Mouse (Mus musculus): ENCODE results near the gene Rint1. TPM values are rescaled to one million over a fixed set of nuclear protein-coding genes. Genes with fewer than 3 reads are reported as not detected.

Gene Rint1
- polyA plus RNA-seq (2015; fragmentation: Nextera tagmentation; extraction: Ambion mirVana) = 31.8 and 34.9 TPM in 2 replicates

GRCm38 (mm10) chr5:23787536-23788389 lies at the start of gene Rint1:
Gene Rint1 (plus strand): TSS chr5:23787711.
- Histone ChIP-seq H3K36me3 (no peaks in the 10 kb centered on the region), H3K9ac (peak within 1 kb of the TSS; percentile 84), H3K4me3 (replicated peaks) (peak within 1 kb of the TSS; percentile 85), H3K27ac (peak within 1 kb of the TSS; percentile 77), H3K27me3 (replicated peaks) (no peaks in the 10 kb centered on the region), H3K4me2 (replicated peaks) (peak within 1 kb of the TSS; percentile 79), H3K9me3 (no peaks in the 10 kb centered on the region), H3K4me1 (replicated peaks) (peaks cover 9% of the 10 kb centered on the region)
- WGBS = 2% methylated on average over 47 of the region's 47 CpGs
- ATAC-seq = peak; percentile 89

- no peak for ATAC-seq
- Histone ChIP-seq H3K4me1 (replicated peaks) (no peaks in the 10 kb centered on the region), H3K4me3 (replicated peaks) (no peak overlapping the region), H3K27ac (no peak overlapping the region), H3K9me3 (no peaks in the 10 kb centered on the region), H3K36me3 (peaks cover 23% of the 10 kb centered on the region), H3K9ac (no peak overlapping the region), H3K4me2 (replicated peaks) (no peak overlapping the region), H3K27me3 (replicated peaks) (no peaks in the 10 kb centered on the region)
- WGBS = 98% methylated on average over 12 of the region's 12 CpGs
These were observed 44.2 kb upstream of the Rint1 start for GRCm38 (mm10) chr5:23743261-23743660.

- peaks cover 14% of the 10 kb centered on the region for H3K36me3 ChIP-seq
- H3K27me3 ChIP-seq (replicated peaks) = no peaks in the 10 kb centered on the region
- no peak overlapping the region for H3K9ac ChIP-seq
- H3K4me2 ChIP-seq (replicated peaks) = no peak overlapping the region
- no peaks in the 10 kb centered on the region for H3K4me1 ChIP-seq (replicated peaks)
- no peak overlapping the region for H3K27ac ChIP-seq
- no peak overlapping the region for H3K4me3 ChIP-seq (replicated peaks)
- WGBS = 63% methylated on average over 2 of the region's 2 CpGs
- no peaks in the 10 kb centered on the region for H3K9me3 ChIP-seq
- ATAC-seq = no peak
These were observed 37.6 kb upstream of the Rint1 start for GRCm38 (mm10) chr5:23749882-23750281.

GRCm38 (mm10) chr5:23755591-23755990 lies 31.9 kb upstream of the Rint1 start:
- WGBS = 95% methylated on average over 9 of the region's 9 CpGs
- Histone ChIP-seq H3K27ac (no peak overlapping the region), H3K36me3 (peaks cover 21% of the 10 kb centered on the region), H3K9ac (no peak overlapping the region), H3K4me1 (replicated peaks) (no peaks in the 10 kb centered on the region), H3K4me2 (replicated peaks) (no peak overlapping the region), H3K27me3 (replicated peaks) (no peaks in the 10 kb centered on the region), H3K9me3 (no peaks in the 10 kb centered on the region), H3K4me3 (replicated peaks) (no peak overlapping the region)
- ATAC-seq = no peak

- 96% methylated on average over 4 of the region's 4 CpGs for WGBS
These were observed 31.1 kb upstream of the Rint1 start for GRCm38 (mm10) chr5:23756368-23756767.

GRCm38 (mm10) chr5:23758633-23759032 lies 28.9 kb upstream of the Rint1 start:
- no peak overlapping the region for H3K9ac ChIP-seq
- H3K36me3 ChIP-seq = peaks cover 26% of the 10 kb centered on the region
- H3K4me3 ChIP-seq (replicated peaks) = no peak overlapping the region
- no peak overlapping the region for H3K4me2 ChIP-seq (replicated peaks)
- 65% methylated on average over 2 of the region's 2 CpGs for WGBS
- H3K9me3 ChIP-seq = no peaks in the 10 kb centered on the region
- no peaks in the 10 kb centered on the region for H3K27me3 ChIP-seq (replicated peaks)
- no peak for ATAC-seq
- no peak overlapping the region for H3K27ac ChIP-seq
- no peaks in the 10 kb centered on the region for H3K4me1 ChIP-seq (replicated peaks)

More at GRCm38 (mm10) chr5:23756368-23756767, 31.1 kb upstream of the Rint1 start:
- H3K36me3 ChIP-seq = peaks cover 26% of the 10 kb centered on the region
- ATAC-seq = no peak
- H3K27me3 ChIP-seq (replicated peaks) = no peaks in the 10 kb centered on the region
- H3K9me3 ChIP-seq = no peaks in the 10 kb centered on the region
- no peak overlapping the region for H3K4me3 ChIP-seq (replicated peaks)
- H3K27ac ChIP-seq = no peak overlapping the region
- no peaks in the 10 kb centered on the region for H3K4me1 ChIP-seq (replicated peaks)
- H3K9ac ChIP-seq = no peak overlapping the region
- no peak overlapping the region for H3K4me2 ChIP-seq (replicated peaks)

GRCm38 (mm10) chr5:23762531-23762930 lies 25.0 kb upstream of the Rint1 start:
- Histone ChIP-seq H3K36me3 (peaks cover 11% of the 10 kb centered on the region; the same call in 1 of the 2 replicates), H3K4me3 (replicated peaks) (no peak overlapping the region), H3K27me3 (replicated peaks) (no peaks in the 10 kb centered on the region), H3K4me2 (replicated peaks) (no peak overlapping the region), H3K9ac (no peak overlapping the region), H3K9me3 (no peaks in the 10 kb centered on the region), H3K27ac (no peak overlapping the region), H3K4me1 (replicated peaks) (no peaks in the 10 kb centered on the region)
- no peak for ATAC-seq
- 92% methylated on average over 6 of the region's 6 CpGs for WGBS

- no peaks in the 10 kb centered on the region for H3K27me3 ChIP-seq (replicated peaks)
- H3K27ac ChIP-seq = no peak overlapping the region
- no peaks in the 10 kb centered on the region for H3K9me3 ChIP-seq
- H3K4me1 ChIP-seq (replicated peaks) = no peaks in the 10 kb centered on the region
- H3K4me3 ChIP-seq (replicated peaks) = no peak overlapping the region
- no peak for ATAC-seq
- 90% methylated on average over 5 of the region's 5 CpGs for WGBS
- H3K36me3 ChIP-seq = peaks cover 12% of the 10 kb centered on the region; the same call in 1 of the 2 replicates
- no peak overlapping the region for H3K9ac ChIP-seq
- H3K4me2 ChIP-seq (replicated peaks) = no peak overlapping the region
These were observed 23.0 kb upstream of the Rint1 start for GRCm38 (mm10) chr5:23764557-23764956.

GRCm38 (mm10) chr5:23771105-23771504 lies 16.4 kb upstream of the Rint1 start:
- no peak for ATAC-seq
- WGBS = 49% methylated on average over 8 of the region's 8 CpGs
- H3K27me3 ChIP-seq (replicated peaks) = no peaks in the 10 kb centered on the region

GRCm38 (mm10) chr5:23774186-23774585 lies 13.3 kb upstream of the Rint1 start:
- Histone ChIP-seq H3K4me1 (replicated peaks) (no peaks in the 10 kb centered on the region), H3K4me2 (replicated peaks) (no peak overlapping the region), H3K4me3 (replicated peaks) (no peak overlapping the region), H3K9me3 (no peaks in the 10 kb centered on the region), H3K27me3 (replicated peaks) (no peaks in the 10 kb centered on the region), H3K36me3 (0 out of 2 replicates have a peak, but pooled peaks cover 4% of the 10 kb centered on the region), H3K9ac (no peak overlapping the region), H3K27ac (no peak overlapping the region)
- no peak for ATAC-seq
- 81% methylated on average over 6 of the region's 6 CpGs for WGBS

More at GRCm38 (mm10) chr5:23771105-23771504, 16.4 kb upstream of the Rint1 start:
- Histone ChIP-seq H3K36me3 (0 out of 2 replicates have a peak, but pooled peaks cover 9% of the 10 kb centered on the region), H3K9ac (no peak overlapping the region), H3K27ac (no peak overlapping the region), H3K4me3 (replicated peaks) (no peak overlapping the region), H3K9me3 (no peaks in the 10 kb centered on the region), H3K4me1 (replicated peaks) (no peaks in the 10 kb centered on the region), H3K4me2 (replicated peaks) (no peak overlapping the region)

- no peak overlapping the region for H3K4me2 ChIP-seq (replicated peaks)
- WGBS = 87% methylated on average over 4 of the region's 4 CpGs
- H3K27me3 ChIP-seq (replicated peaks) = no peaks in the 10 kb centered on the region
- H3K4me1 ChIP-seq (replicated peaks) = peaks cover 5% of the 10 kb centered on the region
- H3K9me3 ChIP-seq = no peaks in the 10 kb centered on the region
- ATAC-seq = no peak
- no peak overlapping the region for H3K27ac ChIP-seq
- no peak overlapping the region for H3K9ac ChIP-seq
- H3K36me3 ChIP-seq = no peaks in the 10 kb centered on the region
- H3K4me3 ChIP-seq (replicated peaks) = no peak overlapping the region
These were observed 7.0 kb upstream of the Rint1 start for GRCm38 (mm10) chr5:23780516-23780915.

- H3K9me3 ChIP-seq = no peaks in the 10 kb centered on the region
- no peak overlapping the region for H3K9ac ChIP-seq
- H3K27ac ChIP-seq = no peak overlapping the region
- ATAC-seq = no peak
- no peaks in the 10 kb centered on the region for H3K27me3 ChIP-seq (replicated peaks)
- H3K4me1 ChIP-seq (replicated peaks) = peaks cover 5% of the 10 kb centered on the region
- H3K4me3 ChIP-seq (replicated peaks) = no peak overlapping the region
- WGBS = 59% methylated on average over 4 of the region's 4 CpGs
- no peaks in the 10 kb centered on the region for H3K36me3 ChIP-seq
- H3K4me2 ChIP-seq (replicated peaks) = no peak overlapping the region
These were observed 6.3 kb upstream of the Rint1 start for GRCm38 (mm10) chr5:23781172-23781571.

Measured in intestine, embryonic 15.5 days (tissue).